ENCODE assay signal across 27 mouse cellular contexts in the genomic region with DNA sequence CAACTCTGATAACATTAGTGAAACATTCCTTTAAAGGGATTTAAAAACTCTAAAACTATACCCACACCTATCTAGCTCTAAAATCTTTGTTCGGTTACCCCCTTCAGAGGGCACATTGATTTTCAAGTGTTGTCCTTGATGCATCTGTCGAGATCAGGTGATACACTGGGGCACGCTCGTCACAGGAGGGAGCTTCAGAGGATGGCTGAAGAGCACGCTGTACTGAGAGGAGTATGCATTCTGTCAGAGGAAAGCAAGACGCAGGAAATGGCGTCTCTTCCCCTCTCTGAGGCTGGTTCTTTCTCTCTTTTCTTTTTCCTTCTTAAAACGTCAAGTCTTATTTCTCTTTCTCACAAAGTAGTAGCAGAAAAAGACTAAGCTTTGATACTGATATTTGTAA.
DNase-seq lines count a peak whose midpoint lies in the region; ATAC-seq lines count a peak whose summit lies in the region.
"Had no signal": no experiment of that assay in that cellular context is flagged by ENCODE, and none has a peak within 500 bp of the region (broad histone marks: within the 10 kb centered on the region; RNA-seq: fewer than 3 reads in every experiment).

No protein-coding gene starts in this region.

- H3K4me1 ChIP-seq in forebrain, embryonic 12.5 days, result peaks cover 12% of the 10 kb centered on the region
- peaks cover 18% of the 10 kb centered on the region for H3K4me1 ChIP-seq in forebrain, embryonic 10.5 days
- peaks cover 33% of the 10 kb centered on the region for H3K4me1 ChIP-seq in midbrain, embryonic 13.5 days (replicated peaks)
- H3K4me1 ChIP-seq in midbrain, embryonic 10.5 days, result peaks cover 22% of the 10 kb centered on the region
- peaks cover 16% of the 10 kb centered on the region for H3K4me1 ChIP-seq in midbrain, embryonic 16.5 days (ENCODE audit: control insufficient read depth, insufficient read depth, low read length)
- H3K4me1 ChIP-seq: intestine, embryonic 15.5 days; liver, embryonic 15.5 days had no signal

- no peak for DNase-seq in forebrain, embryonic 10.5 days (ENCODE audit: extremely low spot score, low spot score)
- DNase-seq in midbrain, embryonic 10.5 days (ENCODE audit: low spot score), result no peak
- DNase-seq in thymus, postnatal 4 days, result no peak
- DNase-seq in thymus, postnatal 10 days (ENCODE audit: low spot score in 2 of 2), result no peak
- DNase-seq in natural killer cell, adult 2 months (ENCODE audit: low spot score in 2 of 2), result no peak
- DNase-seq: adrenal gland, adult 2 months; adrenal gland, postnatal 36 days; cerebellum, adult 2 months; cerebellum, postnatal 14 days; gastrocnemius, adult 2 months; heart, postnatal 36 days; kidney, adult 2 months; kidney, postnatal 4 days; lung, embryonic 14.5 days; lung, postnatal 14 days; right cerebral cortex, postnatal 25 days; thymus, postnatal 25 days had no signal

- no peaks in the 10 kb centered on the region for H3K27me3 ChIP-seq in forebrain, embryonic 12.5 days
- H3K27me3 ChIP-seq in forebrain, embryonic 10.5 days (ENCODE audit: poor library complexity, severe bottlenecking), result peaks cover 21% of the 10 kb centered on the region; the same call in 1 of the 2 replicates
- no peaks in the 10 kb centered on the region for H3K27me3 ChIP-seq in midbrain, embryonic 13.5 days
- H3K27me3 ChIP-seq in midbrain, embryonic 10.5 days (ENCODE audit: low read depth, poor library complexity, severe bottlenecking), result peaks cover 1% of the 10 kb centered on the region; the same call in 1 of the 2 replicates
- no peaks in the 10 kb centered on the region for H3K27me3 ChIP-seq in midbrain, embryonic 16.5 days (ENCODE audit: control insufficient read depth, insufficient read depth, low read depth, low read length)
- H3K27me3 ChIP-seq: hindbrain, embryonic 12.5 days; intestine, embryonic 15.5 days; liver, embryonic 15.5 days had no signal

- H3K4me2 ChIP-seq in forebrain, embryonic 12.5 days, result no peak overlapping the region
- no peak overlapping the region for H3K4me2 ChIP-seq in midbrain, embryonic 13.5 days (replicated peaks)
- H3K4me2 ChIP-seq in midbrain, embryonic 16.5 days (ENCODE audit: low read length), result peak overlapping the region; percentile 5
- H3K4me2 ChIP-seq: hindbrain, embryonic 12.5 days; intestine, embryonic 15.5 days; liver, embryonic 15.5 days; lung, embryonic 14.5 days had no signal

- ATAC-seq in forebrain, embryonic 12.5 days (ENCODE audit: low FRiP score), result 0 out of 2 replicates have a peak, but pooled peaks have one; percentile 57
- ATAC-seq in midbrain, embryonic 13.5 days, result peak; percentile 70; the same call in 1 of the 2 replicates
- peak; percentile 63; the same call in 1 of the 2 replicates for ATAC-seq in midbrain, embryonic 16.5 days
- ATAC-seq: activated CD4-positive, CD25-positive, alpha-beta regulatory T cell, adult 4 months; hindbrain, postnatal 0 days; intestine, embryonic 15.5 days had no signal

- H3K9ac ChIP-seq in forebrain, embryonic 12.5 days, result no peak overlapping the region
- H3K9ac ChIP-seq in midbrain, embryonic 13.5 days (replicated peaks), result no peak overlapping the region
- 0 out of 2 replicates have a peak overlapping the region, but pooled peaks have one; percentile 31 for H3K9ac ChIP-seq in midbrain, embryonic 16.5 days (ENCODE audit: low read depth, low read length)
- H3K9ac ChIP-seq: hindbrain, embryonic 12.5 days; intestine, embryonic 15.5 days; liver, embryonic 15.5 days; lung, embryonic 14.5 days had no signal

- H3K36me3 ChIP-seq in forebrain, embryonic 12.5 days (replicated peaks), result no peaks in the 10 kb centered on the region
- no peaks in the 10 kb centered on the region for H3K36me3 ChIP-seq in forebrain, embryonic 10.5 days (replicated peaks)
- H3K36me3 ChIP-seq in midbrain, embryonic 13.5 days, result no peaks in the 10 kb centered on the region
- no peaks in the 10 kb centered on the region for H3K36me3 ChIP-seq in midbrain, embryonic 10.5 days
- no peaks in the 10 kb centered on the region for H3K36me3 ChIP-seq in midbrain, embryonic 16.5 days (ENCODE audit: control insufficient read depth, insufficient read depth, low read length)
- H3K36me3 ChIP-seq: hindbrain, embryonic 12.5 days; intestine, embryonic 15.5 days; liver, embryonic 15.5 days had no signal

- H3K27ac ChIP-seq in forebrain, embryonic 12.5 days, result no peak overlapping the region
- no peak overlapping the region for H3K27ac ChIP-seq in forebrain, embryonic 10.5 days
- no peak overlapping the region for H3K27ac ChIP-seq in midbrain, embryonic 13.5 days
- H3K27ac ChIP-seq in midbrain, embryonic 10.5 days (replicated peaks), result no peak overlapping the region
- peak overlapping the region; percentile 32; the same call in 1 of the 2 replicates for H3K27ac ChIP-seq in midbrain, embryonic 16.5 days (ENCODE audit: low read length)
- H3K27ac ChIP-seq: gastrocnemius, adult 2 months; hindbrain, embryonic 12.5 days; hindbrain, postnatal 0 days; intestine, embryonic 15.5 days; kidney, postnatal 0 days; liver, embryonic 15.5 days had no signal

- H3K9me3 ChIP-seq in forebrain, embryonic 12.5 days, result no peaks in the 10 kb centered on the region
- H3K9me3 ChIP-seq in forebrain, embryonic 10.5 days, result no peaks in the 10 kb centered on the region
- H3K9me3 ChIP-seq in midbrain, embryonic 13.5 days, result no peaks in the 10 kb centered on the region
- H3K9me3 ChIP-seq in midbrain, embryonic 10.5 days (replicated peaks), result no peaks in the 10 kb centered on the region
- H3K9me3 ChIP-seq in midbrain, embryonic 16.5 days (replicated peaks; ENCODE audit: control insufficient read depth, low read length, poor library complexity, severe bottlenecking), result no peaks in the 10 kb centered on the region
- H3K9me3 ChIP-seq: hindbrain, embryonic 12.5 days; intestine, embryonic 15.5 days; liver, embryonic 15.5 days had no signal

- WGBS in forebrain, embryonic 12.5 days, result 27% methylated on average over 8 of the region's 8 CpGs
- WGBS in forebrain, embryonic 10.5 days, result 40% methylated on average over 8 of the region's 8 CpGs
- 21% methylated on average over 8 of the region's 8 CpGs for WGBS in midbrain, embryonic 13.5 days
- WGBS in midbrain, embryonic 10.5 days, result 48% methylated on average over 8 of the region's 8 CpGs
- 15% methylated on average over 8 of the region's 8 CpGs for WGBS in midbrain, embryonic 16.5 days

- H3K4me3 ChIP-seq in forebrain, embryonic 12.5 days (replicated peaks), result no peak overlapping the region
- H3K4me3 ChIP-seq in forebrain, embryonic 10.5 days, result no peak overlapping the region
- no peak overlapping the region for H3K4me3 ChIP-seq in midbrain, embryonic 13.5 days (replicated peaks)
- no peak overlapping the region for H3K4me3 ChIP-seq in midbrain, embryonic 10.5 days
- no peak overlapping the region for H3K4me3 ChIP-seq in midbrain, embryonic 16.5 days (ENCODE audit: low read depth, low read length)
- H3K4me3 ChIP-seq: erythroblast, embryonic 14.5 days; gastrocnemius, adult 2 months; hindbrain, embryonic 12.5 days; intestine, embryonic 15.5 days; liver, embryonic 15.5 days had no signal
